Mouse (Mus musculus): Measurements from ENCODE around the gene Sox4.

GRCm38 (mm10) chr13:28951691-28952575 lies 1.6 kb downstream of the Sox4 start:
- no peak for TF ChIP-seq CTCF (IDR thresholded peaks at IDR 0.05; ENCODE audit: low read depth)
- TF ChIP-seq EP300 (IDR thresholded peaks at IDR 0.05; ENCODE audit: low read depth), result no peak
